Mouse (Mus musculus) lung, postnatal 0 days (tissue): ENCODE measurements at regions not wholly inside any gene's neighbourhood (a gene's known extent, or its start where the extent isn't known, plus 50 kb on each side); places are given as distances from the start of the nearest gene placed in this dataset.
A peak's percentile ranks its signal among the peaks of the same experiment; 100 is the strongest.

Experiments used
- CTCF ChIP-seq: IDR thresholded peaks from 2 replicates; pipeline ENCODE4 v1.5.1; 2016; ENCODE audit warnings: antibody characterized with exemption, mild to moderate bottlenecking
- EP300 ChIP-seq: IDR thresholded peaks from 2 replicates; pipeline ENCODE4 v1.6.1; 2016; ENCODE audit warnings: antibody characterized with exemption, mild to moderate bottlenecking, control low read depth

- no peak for TF ChIP-seq EP300
- peak; percentile 40 for TF ChIP-seq CTCF
Observed at GRCm38 (mm10) chr6:89005094-89005493, 103.0 kb downstream of the Tpra1 start.
